Mouse (Mus musculus) bone marrow macrophage, adult 2 months (primary cell): ENCODE data around the gene Pkd1l1. TPM values are rescaled to one million over a fixed set of nuclear protein-coding genes. Genes with fewer than 3 reads are reported as not detected.
A peak's percentile ranks its signal among the peaks of the same experiment; 100 is the strongest.

ENCODE experiments used
- H3K27ac ChIP-seq: 2 replicates; pipeline ENCODE4 v1.5.1; 2012; ENCODE audit warnings: low read depth, low read length; ENCODE audit not compliant: insufficient read depth
- H3K4me1 ChIP-seq: 2 replicates; pipeline ENCODE4 v1.6.1; 2012; ENCODE audit warnings: low read length; ENCODE audit not compliant: control insufficient read depth, insufficient read depth
- H3K4me3 ChIP-seq: 2 replicates; pipeline ENCODE4 v1.5.1; 2012; ENCODE audit warnings: mild to moderate bottlenecking, low read length, moderate library complexity; ENCODE audit not compliant: insufficient read depth
- CTCF ChIP-seq: IDR thresholded peaks from 2 replicates; pipeline ENCODE4 v1.5.1; 2012; ENCODE audit warnings: low read depth, mild to moderate bottlenecking, low read length, moderate library complexity
- POLR2A ChIP-seq: IDR thresholded peaks from 2 replicates; pipeline ENCODE4 v1.6.1; 2012; ENCODE audit warnings: mild to moderate bottlenecking, low read depth, low read length, borderline replicate concordance
- polyA plus RNA-seq: library from polyadenylated mRNA; stranded (reverse); fragments of >200 nt; gene quantifications from 2 replicates; pipeline ENCODE4 v1.2.4, GENCODE M21; 2012; ENCODE audit not compliant: missing spikeins, insufficient read depth, insufficient read length

Pkd1l1 gene
- not detected in 2 replicates for polyA plus RNA-seq

- Histone ChIP-seq H3K4me1 (no peaks in the 10 kb centered on the region), H3K4me3 (no peak within 1 kb of the TSS), H3K27ac (no peak within 1 kb of the TSS)
- TF ChIP-seq CTCF (no peak), POLR2A (no peak)
Measured at GRCm38 (mm10) chr11:8973166-8973565, at the start of gene Pkd1l1. Gene Pkd1l1 (minus strand): TSS chr11:8973266.

GRCm38 (mm10) chr11:9020207-9020606 lies 47.1 kb upstream of the Pkd1l1 start:
- TF ChIP-seq POLR2A (no peak), CTCF (no peak)
- Histone ChIP-seq H3K4me1 (no peaks in the 10 kb centered on the region), H3K27ac (no peak overlapping the region), H3K4me3 (no peak overlapping the region)

- Histone ChIP-seq H3K4me1 (no peaks in the 10 kb centered on the region), H3K27ac (no peak overlapping the region), H3K4me3 (no peak overlapping the region)
- no peak for TF ChIP-seq POLR2A
- TF ChIP-seq CTCF: no peak
Measured at GRCm38 (mm10) chr11:9018491-9019267, 45.6 kb upstream of the Pkd1l1 start.

- H3K4me3 ChIP-seq: no peak overlapping the region
- TF ChIP-seq CTCF (no peak), POLR2A (no peak)
Measured at GRCm38 (mm10) chr11:9014740-9015139, 41.7 kb upstream of the Pkd1l1 start.

GRCm38 (mm10) chr11:9011348-9011747 lies 38.3 kb upstream of the Pkd1l1 start:
- Histone ChIP-seq H3K4me3 (peak overlapping the region; percentile 87), H3K4me1 (peaks cover 2% of the 10 kb centered on the region; the same call in 1 of the 2 replicates), H3K27ac (no peak overlapping the region)
- TF ChIP-seq CTCF: no peak
- TF ChIP-seq POLR2A: no peak

More at GRCm38 (mm10) chr11:9014740-9015139, 41.7 kb upstream of the Pkd1l1 start:
- Histone ChIP-seq H3K27ac (no peak overlapping the region), H3K4me1 (no peaks in the 10 kb centered on the region; the same call in 1 of the 2 replicates)

- H3K4me3 ChIP-seq: peak within 1 kb of the TSS; percentile 87
- TF ChIP-seq CTCF (no peak), POLR2A (no peak)
- H3K4me1 ChIP-seq: peaks cover 2% of the 10 kb centered on the region; the same call in 1 of the 2 replicates
- 0 out of 2 replicates have a peak within 1 kb of the TSS, but pooled peaks have one; percentile 37 for H3K27ac ChIP-seq
Measured at GRCm38 (mm10) chr11:9010853-9011339, 37.8 kb upstream of the Pkd1l1 start, which contains the start of gene Hus1. Gene Hus1 (minus strand): TSS chr11:9011191.

GRCm38 (mm10) chr11:9010416-9010815 lies 37.4 kb upstream of the Pkd1l1 start:
- TF ChIP-seq CTCF: no peak
- no peak for TF ChIP-seq POLR2A
- Histone ChIP-seq H3K4me1 (peaks cover 2% of the 10 kb centered on the region; the same call in 1 of the 2 replicates), H3K4me3 (peak overlapping the region; percentile 87), H3K27ac (0 out of 2 replicates have a peak overlapping the region, but pooled peaks have one; percentile 37)

- H3K4me3 ChIP-seq: no peak overlapping the region
- no peak for TF ChIP-seq POLR2A
- TF ChIP-seq CTCF: no peak
- H3K27ac ChIP-seq: no peak overlapping the region
- H3K4me1 ChIP-seq: peaks cover 2% of the 10 kb centered on the region; the same call in 1 of the 2 replicates
Measured at GRCm38 (mm10) chr11:9008761-9009160, 35.7 kb upstream of the Pkd1l1 start.

- Histone ChIP-seq H3K4me3 (no peak overlapping the region), H3K4me1 (no peaks in the 10 kb centered on the region), H3K27ac (no peak overlapping the region)
- TF ChIP-seq CTCF (no peak), POLR2A (no peak)
Measured at GRCm38 (mm10) chr11:8988084-8988483, 15.0 kb upstream of the Pkd1l1 start.

GRCm38 (mm10) chr11:8986058-8986457 lies 13.0 kb upstream of the Pkd1l1 start:
- no peak for TF ChIP-seq CTCF
- TF ChIP-seq POLR2A: no peak

More at GRCm38 (mm10) chr11:8986058-8986457, 13.0 kb upstream of the Pkd1l1 start:
- H3K4me3 ChIP-seq: no peak overlapping the region
- H3K27ac ChIP-seq: no peak overlapping the region
- H3K4me1 ChIP-seq: no peaks in the 10 kb centered on the region
